Mouse (Mus musculus) cerebellum, adult 2 months (tissue): ENCODE measurements at regions not wholly inside any gene's neighbourhood (a gene's known extent, or its start where the extent isn't known, plus 50 kb on each side); places are given as distances from the start of the nearest gene placed in this dataset.

ENCODE experiments used
- CTCF ChIP-seq: fragments of 200-500 bp; IDR thresholded peaks from 2 replicates; pipeline ENCODE4 v1.5.1; 2011; ENCODE audit warnings: low read depth, mild to moderate bottlenecking, control low read depth, low read length, moderate library complexity, borderline replicate concordance; ENCODE audit not compliant: insufficient read depth
- POLR2A ChIP-seq: fragments of 200-500 bp; IDR thresholded peaks from 2 replicates; pipeline ENCODE4 v1.6.1; 2011; ENCODE audit warnings: low read length, control low read depth, borderline replicate concordance; ENCODE audit not compliant: insufficient read depth

- TF ChIP-seq CTCF (no peak), POLR2A (no peak)
Measured at GRCm38 (mm10) chr3:121584736-121585151, 52.5 kb upstream of the Slc44a3 start.
